Mouse (Mus musculus): ENCODE measurements around the gene Tshz2.

Tshz2 gene

GRCm38 (mm10) chr2:170002594-170003504, 370.0 kb downstream of the Tshz2 start:
- peak; percentile 84 for DNase-seq (ENCODE audit: low read depth, low spot score)

GRCm38 (mm10) chr2:170003666-170004065, 370.9 kb downstream of the Tshz2 start:
- peak; percentile 26 for DNase-seq (ENCODE audit: low read depth, low spot score)

GRCm38 (mm10) chr2:170006829-170007228, 374.0 kb downstream of the Tshz2 start:
- DNase-seq (ENCODE audit: low read depth, low spot score) = no peak

GRCm38 (mm10) chr2:170007426-170007958, 374.7 kb downstream of the Tshz2 start:
- no peak for DNase-seq (ENCODE audit: low read depth, low spot score)

GRCm38 (mm10) chr2:170009729-170010128, 376.9 kb downstream of the Tshz2 start:
- DNase-seq (ENCODE audit: low read depth, low spot score) = no peak

GRCm38 (mm10) chr2:170011858-170012257, 379.0 kb downstream of the Tshz2 start:
- DNase-seq (ENCODE audit: low read depth, low spot score) = no peak

- no peak for DNase-seq (ENCODE audit: low read depth, low spot score)
Observed at GRCm38 (mm10) chr2:170017302-170017701, 384.5 kb downstream of the Tshz2 start.

- no peak for DNase-seq (ENCODE audit: low read depth, low spot score)
Observed at GRCm38 (mm10) chr2:170017926-170018325, 385.1 kb downstream of the Tshz2 start.

GRCm38 (mm10) chr2:170022953-170023352, 390.1 kb downstream of the Tshz2 start:
- no peak for DNase-seq (ENCODE audit: low read depth, low spot score)

- peak; percentile 11 for DNase-seq (ENCODE audit: low read depth, low spot score)
Observed at GRCm38 (mm10) chr2:170023741-170024140, 390.9 kb downstream of the Tshz2 start.

- DNase-seq (ENCODE audit: low read depth, low spot score) = no peak
Observed at GRCm38 (mm10) chr2:170024939-170025338, 392.1 kb downstream of the Tshz2 start.

- DNase-seq (ENCODE audit: low read depth, low spot score) = no peak
Observed at GRCm38 (mm10) chr2:170025896-170026295, 393.1 kb downstream of the Tshz2 start.

GRCm38 (mm10) chr2:170027837-170028236, 395.0 kb downstream of the Tshz2 start:
- no peak for DNase-seq (ENCODE audit: low read depth, low spot score)

GRCm38 (mm10) chr2:170028488-170029303, 395.9 kb downstream of the Tshz2 start:
- no peak for DNase-seq (ENCODE audit: low read depth, low spot score)

GRCm38 (mm10) chr2:170029304-170029856, 396.6 kb downstream of the Tshz2 start:
- DNase-seq (ENCODE audit: low read depth, low spot score) = no peak

- DNase-seq (ENCODE audit: low read depth, low spot score) = no peak
Observed at GRCm38 (mm10) chr2:170031226-170031625, 398.4 kb downstream of the Tshz2 start.

- no peak for DNase-seq (ENCODE audit: low read depth, low spot score)
Observed at GRCm38 (mm10) chr2:170031872-170032271, 399.1 kb downstream of the Tshz2 start.

GRCm38 (mm10) chr2:170033219-170033618, 400.4 kb downstream of the Tshz2 start:
- no peak for DNase-seq (ENCODE audit: low read depth, low spot score)

- DNase-seq (ENCODE audit: low read depth, low spot score) = no peak
Observed at GRCm38 (mm10) chr2:170034794-170035193, 402.0 kb downstream of the Tshz2 start.

- DNase-seq (ENCODE audit: low read depth, low spot score) = peak; percentile 28
Observed at GRCm38 (mm10) chr2:170036791-170037241, 404.0 kb downstream of the Tshz2 start.

- peak; percentile 14 for DNase-seq (ENCODE audit: low read depth, low spot score)
Observed at GRCm38 (mm10) chr2:170037346-170037745, 404.5 kb downstream of the Tshz2 start.

- DNase-seq (ENCODE audit: low read depth, low spot score) = no peak
Observed at GRCm38 (mm10) chr2:170039772-170040171, 407.0 kb downstream of the Tshz2 start.
